Mouse (Mus musculus) liver, embryonic 14.5 days (tissue): ENCODE data around the gene Adamts13. TPM values are rescaled to one million over a fixed set of nuclear protein-coding genes. Genes with fewer than 3 reads are reported as not detected.

Experiments
- ATAC-seq: fragments of 200-750 bp; cut with Nextera tagmentation; 2 replicates; pipeline ENCODE4 v1.8.0; 2017; ENCODE audit warnings: moderate number of reproducible peaks, mild to moderate bottlenecking, moderate library complexity; ENCODE audit not compliant: insufficient read depth
- DNase-seq, 3 experiments: peaks; one replicate each; pipeline ENCODE4 v3.0.0-alpha.2; 2012 to 2013; ENCODE audit warnings: low read depth in 3 of 3, low spot score in 3 of 3
- H3K27ac ChIP-seq: fragments of 300-500 bp; sonication (generic); 2 replicates; pipeline ENCODE4 v1.5.1; 2014; ENCODE audit warnings: moderate library complexity, mild to moderate bottlenecking, control low read depth, inconsistent platforms
- H3K27me3 ChIP-seq: fragments of 300-500 bp; sonication (generic); 2 replicates; pipeline ENCODE4 v1.6.1; 2014; ENCODE audit warnings: mild to moderate bottlenecking, low read length, moderate library complexity; ENCODE audit not compliant: control insufficient read depth, insufficient read depth
- H3K36me3 ChIP-seq: fragments of 300-500 bp; sonication (generic); replicated peaks from 2 replicates; pipeline ENCODE4 v1.6.1; 2014; ENCODE audit warnings: low read depth; ENCODE audit not compliant: control insufficient read depth, insufficient read depth
- H3K4me1 ChIP-seq, 2 experiments: fragments of 200-500 bp in 1 of 2; fragments of 300-500 bp in 1 of 2; sonication (generic) in 1 of 2; replicated peaks; 2 replicates each; pipeline ENCODE4 v1.6.1; 2012 to 2014; ENCODE audit warnings: antibody characterized with exemption in 1 of 2, inconsistent platforms in 1 of 2, low read length in 1 of 2; ENCODE audit not compliant: control insufficient read depth in 2 of 2, insufficient read depth in 2 of 2
- H3K4me2 ChIP-seq: fragments of 300-500 bp; sonication (generic); 2 replicates; pipeline ENCODE4 v1.6.1; 2014; ENCODE audit warnings: low read depth, mild to moderate bottlenecking, control low read depth, moderate library complexity
- H3K4me3 ChIP-seq, 2 experiments: fragments of 200-500 bp in 1 of 2; fragments of 300-500 bp in 1 of 2; sonication (generic) in 1 of 2; 2 replicates each; pipeline ENCODE4 v1.5.1; 2012 to 2014; ENCODE audit warnings: low read depth in 2 of 2, low read length in 2 of 2, mild to moderate bottlenecking in 2 of 2, control low read depth in 1 of 2, inconsistent platforms in 1 of 2, moderate library complexity in 1 of 2; ENCODE audit not compliant: insufficient read depth in 1 of 2
- H3K9ac ChIP-seq: fragments of 300-500 bp; sonication (generic); replicated peaks from 2 replicates; pipeline ENCODE4 v1.6.1; 2014; ENCODE audit warnings: mild to moderate bottlenecking, control low read depth, moderate library complexity
- H3K9me3 ChIP-seq: fragments of 300-500 bp; sonication (generic); 2 replicates; pipeline ENCODE4 v1.6.1; 2016; ENCODE audit warnings: low read length, mixed read lengths; ENCODE audit not compliant: control insufficient read depth
- CTCF ChIP-seq: IDR thresholded peaks from 2 replicates; pipeline ENCODE4 v1.5.1; 2016; ENCODE audit warnings: antibody characterized with exemption, low read depth, control low read depth
- EP300 ChIP-seq: IDR thresholded peaks from 2 replicates; pipeline ENCODE4 v1.6.1; 2016; ENCODE audit warnings: antibody characterized with exemption, low read depth
- WGBS: fragments of 180-500 bp; shearing (Covaris S2); extraction: QIAGEN DNeasy Blood & Tissue Kit; methylation state at CpG from one replicate; pipeline ENCODE4 v1.1.7; 2014; ENCODE audit not compliant: insufficient replicate concordance; 5-methylcytosine and 5-hydroxymethylcytosine counted together
- polyA plus RNA-seq, 2 experiments: library from polyadenylated mRNA; depleted of rRNA in 1 of 2; stranded (reverse) in 1 of 2; unstranded in 1 of 2; fragments of >200 nt; fragmentation: Nextera tagmentation in 1 of 2; extraction: Ambion mirVana in 1 of 2; gene quantifications; 2 replicates each; pipeline versions ENCODE4 v1.2.1 to v1.2.3; 2012 to 2014

Gene Adamts13
- polyA plus RNA-seq, 2 experiments: 0.89 to 1.8 TPM

DNA sequence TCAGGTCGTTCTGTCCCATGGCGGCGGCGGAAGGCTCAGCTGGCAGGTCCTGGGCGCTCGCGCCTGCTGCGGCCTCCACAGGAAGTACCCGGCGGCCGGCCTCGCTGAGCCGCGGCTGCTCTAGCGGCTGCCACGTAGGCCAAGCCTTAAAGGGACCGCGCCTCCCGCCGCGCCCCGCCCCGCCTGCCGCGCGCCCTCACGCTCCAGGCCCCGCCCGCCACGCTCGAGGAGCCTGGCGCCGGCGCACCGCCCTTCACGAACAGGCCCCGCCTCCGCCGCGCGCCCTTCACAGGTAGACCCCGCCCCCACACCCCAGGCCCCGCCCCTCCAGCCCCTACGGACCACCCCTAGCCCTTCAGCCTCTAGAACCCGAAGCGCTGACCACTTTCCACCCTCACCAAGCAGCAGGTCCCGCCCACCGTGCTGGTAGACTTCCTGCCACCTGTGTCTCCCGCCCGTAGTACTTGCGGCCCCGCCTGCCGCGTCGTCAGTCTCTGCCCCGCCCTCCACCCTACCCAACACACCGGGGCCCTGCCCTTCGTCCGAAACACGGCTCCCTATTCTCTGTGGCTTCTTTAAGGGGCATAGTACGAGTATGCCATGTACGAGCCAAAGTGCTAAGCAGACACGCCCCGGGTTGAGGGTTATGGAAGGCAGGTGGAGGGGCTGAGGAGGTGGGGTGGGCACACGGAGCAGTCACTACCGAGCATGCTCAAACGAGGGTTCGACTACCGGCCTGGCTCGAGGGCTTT lies 39.7 kb upstream of the Adamts13 start, which contains the start of the genes Surf4 and Stkld1:
Surf4 (minus strand) TSS at position 625 of the 752 bp plus-strand sequence.
Stkld1 (plus strand) TSS at position 744 of the 752 bp plus-strand sequence.
- DNase-seq (peak; percentile 85 to 87 (median 86)), ATAC-seq (peak; percentile 94)
- Histone ChIP-seq H3K27ac (peak within 1 kb of the TSS; percentile 11), H3K4me2 (peak within 1 kb of the TSS; percentile 80), H3K9me3 (no peaks in the 10 kb centered on the region), H3K36me3 (peaks cover 14% of the 10 kb centered on the region), H3K4me3 (peak within 1 kb of the TSS; percentile 76 to 79), H3K9ac (peak within 1 kb of the TSS; percentile 89), H3K4me1 (peaks cover 9 to 21% of the 10 kb centered on the region in 2 experiments), H3K27me3 (no peaks in the 10 kb centered on the region)
- TF ChIP-seq EP300: no peak
- TF ChIP-seq CTCF: no peak
- under 1% methylated on average over 68 of the region's 70 CpGs for WGBS

DNA sequence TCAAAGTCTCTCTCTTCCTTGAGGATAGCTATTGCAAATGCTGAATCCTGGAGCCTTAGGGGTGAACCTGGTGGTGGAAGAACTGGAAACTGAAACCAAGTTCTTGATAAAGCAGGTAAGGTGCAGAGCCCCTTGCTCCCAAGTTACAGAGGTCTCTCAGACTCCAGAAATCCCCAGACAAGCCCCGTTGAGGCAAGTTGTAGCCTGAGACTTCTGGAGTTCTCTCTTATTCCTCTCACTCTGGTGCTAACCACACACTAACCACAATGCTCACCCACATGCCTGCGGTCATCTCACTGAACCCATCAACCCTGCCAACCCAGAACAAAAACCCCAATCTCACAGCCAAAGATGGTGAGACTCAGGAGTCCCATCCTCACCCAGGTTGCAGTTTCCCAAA lies 37.9 kb upstream of the Adamts13 start:
- Histone ChIP-seq H3K4me2 (no peak overlapping the region), H3K27ac (no peak overlapping the region), H3K9me3 (no peaks in the 10 kb centered on the region), H3K4me3 (no peak overlapping the region), H3K9ac (no peak overlapping the region), H3K36me3 (peaks cover 5% of the 10 kb centered on the region), H3K4me1 (peaks cover 9 to 21% of the 10 kb centered on the region in 2 experiments), H3K27me3 (no peaks in the 10 kb centered on the region)
- DNase-seq: no peak
- no peak for TF ChIP-seq CTCF
- TF ChIP-seq EP300: no peak
- ATAC-seq: no peak
- 14% methylated on average over 2 of the region's 2 CpGs for WGBS

DNA sequence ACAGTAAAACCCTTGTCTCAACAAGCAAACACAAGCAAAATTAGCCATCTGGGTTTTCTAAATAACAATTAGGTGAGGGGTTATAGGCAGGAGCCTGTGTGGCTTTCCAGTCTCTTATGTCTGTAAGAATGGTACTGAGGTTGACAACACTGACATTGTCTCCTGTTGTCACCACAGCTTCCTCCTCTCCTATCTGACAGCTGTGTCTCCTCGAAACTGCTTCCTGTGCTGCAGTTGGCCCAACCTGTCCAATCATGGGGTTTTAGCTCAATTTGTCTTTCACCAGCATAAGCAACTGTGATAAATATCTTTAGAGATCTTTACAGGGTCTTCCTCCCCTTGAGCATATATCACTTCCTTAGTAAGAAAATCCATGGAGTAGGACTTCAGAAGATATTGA lies 36.8 kb upstream of the Adamts13 start:
- no peaks in the 10 kb centered on the region; the same call in 1 of the 2 replicates for H3K36me3 ChIP-seq
- DNase-seq (no peak), ATAC-seq (no peak)
- peaks cover 5 to 13% of the 10 kb centered on the region in 2 experiments for H3K4me1 ChIP-seq
- no peak overlapping the region for H3K27ac ChIP-seq
- TF ChIP-seq CTCF (no peak), EP300 (no peak)
- H3K4me2 ChIP-seq: no peak overlapping the region
- H3K9me3 ChIP-seq: no peaks in the 10 kb centered on the region
- no peaks in the 10 kb centered on the region for H3K27me3 ChIP-seq
- no peak overlapping the region for H3K9ac ChIP-seq
- no peak overlapping the region for H3K4me3 ChIP-seq
- 12% methylated on average over 1 of the region's 1 CpGs for WGBS

DNA sequence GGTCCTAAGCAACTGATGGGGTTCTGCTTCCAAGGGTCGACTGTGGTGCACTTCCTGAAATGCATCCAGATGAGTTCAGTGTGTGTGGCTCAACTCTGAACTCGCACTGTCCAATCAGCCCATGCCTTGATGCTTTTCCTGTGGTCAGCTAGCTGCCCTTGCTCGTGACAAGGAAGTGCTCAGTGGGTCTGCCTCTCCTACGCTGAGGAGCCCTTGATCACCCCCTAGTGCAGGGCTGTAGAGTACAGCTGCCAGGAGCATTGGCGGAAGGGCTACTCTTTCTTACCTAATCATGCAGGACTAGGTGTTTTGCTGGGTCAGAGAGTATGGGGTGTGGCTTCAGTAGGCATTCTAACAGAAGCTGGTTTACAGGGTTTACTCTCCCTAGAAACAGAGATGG lies 31.7 kb upstream of the Adamts13 start:
- H3K9ac ChIP-seq: no peak overlapping the region
- WGBS: 18% methylated on average over 5 of the region's 5 CpGs
- H3K27me3 ChIP-seq: no peaks in the 10 kb centered on the region
- no peak for DNase-seq
- no peaks in the 10 kb centered on the region for H3K9me3 ChIP-seq
- H3K4me1 ChIP-seq: no peaks in the 10 kb centered on the region
- no peak overlapping the region for H3K4me2 ChIP-seq
- TF ChIP-seq EP300: no peak
- TF ChIP-seq CTCF: peak; percentile 46
- H3K27ac ChIP-seq: no peak overlapping the region
- no peak for ATAC-seq
- no peaks in the 10 kb centered on the region for H3K36me3 ChIP-seq
- H3K4me3 ChIP-seq: no peak overlapping the region

DNA sequence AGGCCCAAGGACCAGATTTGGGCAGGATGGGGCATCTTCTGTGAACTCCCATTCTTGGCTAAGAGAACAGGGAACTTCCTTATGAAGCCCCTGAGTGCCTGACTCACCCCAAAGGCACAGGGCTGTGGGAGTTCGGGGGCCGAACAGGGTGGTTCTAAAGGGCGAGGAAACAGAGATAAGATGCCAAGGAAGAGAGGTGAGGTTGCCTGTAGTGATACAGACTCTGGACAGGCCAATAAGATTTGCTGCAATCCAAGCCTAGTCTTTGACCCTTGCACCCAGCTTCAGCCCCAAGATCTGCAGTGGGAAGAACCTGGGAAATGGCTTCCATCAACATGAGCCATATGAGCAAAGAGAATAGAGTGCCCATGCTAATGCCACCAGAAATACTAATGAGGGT lies 30.0 kb upstream of the Adamts13 start:
- no peak overlapping the region for H3K27ac ChIP-seq
- H3K9me3 ChIP-seq: no peaks in the 10 kb centered on the region
- no peak overlapping the region for H3K4me2 ChIP-seq
- 34% methylated on average over 3 of the region's 3 CpGs for WGBS
- no peak for ATAC-seq
- H3K4me1 ChIP-seq: no peaks in the 10 kb centered on the region
- no peak overlapping the region for H3K9ac ChIP-seq
- DNase-seq: no peak
- no peak for TF ChIP-seq CTCF
- no peak for TF ChIP-seq EP300
- no peaks in the 10 kb centered on the region for H3K36me3 ChIP-seq
- no peaks in the 10 kb centered on the region for H3K27me3 ChIP-seq
- H3K4me3 ChIP-seq: no peak overlapping the region
